Mouse (Mus musculus) olfactory bulb, adult 2 months (tissue): Measurements from ENCODE around the gene 2610301B20Rik.

Experiments used
- CTCF ChIP-seq: fragments of 200-500 bp; IDR thresholded peaks from 2 replicates; pipeline ENCODE4 v1.5.1; 2012; ENCODE audit warnings: low read depth, mild to moderate bottlenecking, low read length, moderate library complexity; ENCODE audit not compliant: insufficient read depth
- POLR2A ChIP-seq: fragments of 200-500 bp; IDR thresholded peaks from 2 replicates; pipeline ENCODE4 v1.6.1; 2012; ENCODE audit warnings: mild to moderate bottlenecking, low read depth, low read length, moderate library complexity; ENCODE audit not compliant: insufficient read depth

- TF ChIP-seq CTCF (no peak), POLR2A (no peak)
Observed at GRCm38 (mm10) chr4:10932091-10932745, 57.9 kb downstream of the 2610301B20Rik start.
